Mouse (Mus musculus) liver, embryonic 16.5 days (tissue): Measurements from ENCODE around the gene Serpinb1c. TPM values are rescaled to one million over a fixed set of nuclear protein-coding genes. Genes with fewer than 3 reads are reported as not detected.
A peak's percentile ranks its signal among the peaks of the same experiment; 100 is the strongest.
"Not testable (repeated sequence)": the region's sequence is repeated elsewhere in the genome, so short reads cannot be mapped to it uniquely, and the experiment has no call there.

Source experiments
- ATAC-seq: fragments of 200-750 bp; cut with Nextera tagmentation; 2 replicates; pipeline ENCODE4 v1.8.0; 2017; ENCODE audit warnings: low read depth, mild to moderate bottlenecking, moderate number of reproducible peaks, moderate library complexity
- H3K27ac ChIP-seq: fragments of 300-500 bp; sonication (generic); 2 replicates; pipeline ENCODE4 v1.5.1; 2014; ENCODE audit warnings: mild to moderate bottlenecking, low read length
- H3K27me3 ChIP-seq: fragments of 300-500 bp; sonication (generic); 2 replicates; pipeline ENCODE4 v1.6.1; 2014; ENCODE audit warnings: low read depth, low read length, mixed read lengths; ENCODE audit not compliant: control insufficient read depth, insufficient read depth
- H3K36me3 ChIP-seq: fragments of 300-500 bp; sonication (generic); 2 replicates; pipeline ENCODE4 v1.6.1; 2014; ENCODE audit warnings: mild to moderate bottlenecking; ENCODE audit not compliant: control insufficient read depth, insufficient read depth
- H3K4me1 ChIP-seq: fragments of 300-500 bp; sonication (generic); 2 replicates; pipeline ENCODE4 v1.6.1; 2014; ENCODE audit warnings: low read depth, low read length, mixed read lengths; ENCODE audit not compliant: control insufficient read depth
- H3K4me2 ChIP-seq: fragments of 300-500 bp; sonication (generic); 2 replicates; pipeline ENCODE4 v1.6.1; 2014; ENCODE audit warnings: low read depth, low read length, mixed read lengths
- H3K4me3 ChIP-seq: fragments of 300-500 bp; sonication (generic); 2 replicates; pipeline ENCODE4 v1.5.1; 2014; ENCODE audit warnings: low read depth, mild to moderate bottlenecking, low read length
- H3K9ac ChIP-seq: fragments of 300-500 bp; sonication (generic); 2 replicates; pipeline ENCODE4 v1.6.1; 2014; ENCODE audit warnings: low read depth, low read length
- H3K9me3 ChIP-seq: fragments of 300-500 bp; sonication (generic); replicated peaks from 2 replicates; pipeline ENCODE4 v1.6.1; 2016; ENCODE audit warnings: low read length; ENCODE audit not compliant: control insufficient read depth
- WGBS: fragments of 180-500 bp; shearing (Covaris S2); extraction: QIAGEN DNeasy Blood & Tissue Kit; methylation state at CpG from one replicate; pipeline ENCODE4 v1.1.7; 2014; ENCODE audit not compliant: insufficient replicate concordance; 5-methylcytosine and 5-hydroxymethylcytosine counted together
- polyA plus RNA-seq: library from polyadenylated mRNA; unstranded; fragments of >200 nt; fragmentation: Nextera tagmentation; extraction: Ambion mirVana; gene quantifications from 2 replicates; pipeline ENCODE4 v1.2.1, GENCODE M21; 2015

Gene Serpinb1c
- polyA plus RNA-seq, 1 experiment from 2014 or later: not detected

- H3K4me3 ChIP-seq: no peak overlapping the region
- no peaks in the 10 kb centered on the region for H3K4me1 ChIP-seq
- no peaks in the 10 kb centered on the region for H3K9me3 ChIP-seq
- no peak overlapping the region for H3K9ac ChIP-seq
- H3K36me3 ChIP-seq: no peaks in the 10 kb centered on the region
- ATAC-seq: 0 out of 2 replicates have a peak, but pooled peaks have one; percentile 19
- H3K27ac ChIP-seq: no peak overlapping the region
- no peaks in the 10 kb centered on the region for H3K27me3 ChIP-seq
- no peak overlapping the region for H3K4me2 ChIP-seq
These were observed 14.9 kb upstream of the Serpinb1c start for GRCm38 (mm10) chr13:32912770-32913380.

DNA sequence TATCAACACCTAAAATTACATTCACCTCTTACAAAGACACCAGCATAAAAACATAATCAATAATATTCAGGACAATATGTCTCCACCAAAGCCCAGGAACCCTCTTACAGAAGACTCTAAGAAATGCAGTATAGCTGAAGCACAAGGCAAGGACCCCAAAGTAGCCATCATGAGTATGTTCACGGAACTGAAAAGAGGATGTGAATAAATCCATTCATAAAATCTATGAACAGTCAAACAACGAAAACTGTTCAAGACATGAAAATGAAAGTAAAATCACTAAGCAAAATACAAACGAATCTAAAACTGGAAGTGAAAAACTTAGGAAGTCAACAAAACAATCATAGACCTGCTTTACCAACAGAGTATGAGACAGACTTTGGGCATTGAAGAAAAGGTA lies 10.2 kb upstream of the Serpinb1c start:
- no peaks in the 10 kb centered on the region for H3K9me3 ChIP-seq
- H3K36me3 ChIP-seq: no peaks in the 10 kb centered on the region
- WGBS: 45% methylated on average over 3 of the region's 3 CpGs

GRCm38 (mm10) chr13:32903211-32903873 lies 5.3 kb upstream of the Serpinb1c start:
- Histone ChIP-seq H3K27me3 (no peaks in the 10 kb centered on the region), H3K9ac (no peak overlapping the region), H3K9me3 (no peaks in the 10 kb centered on the region), H3K4me1 (no peaks in the 10 kb centered on the region), H3K27ac (no peak overlapping the region), H3K4me3 (no peak overlapping the region), H3K4me2 (no peak overlapping the region), H3K36me3 (no peaks in the 10 kb centered on the region)
- 18% methylated on average over 8 of the region's 8 CpGs for WGBS
- peak; percentile 80 for ATAC-seq

More for the DNA sequence above, 10.2 kb upstream of the Serpinb1c start:
- no peaks in the 10 kb centered on the region for H3K27me3 ChIP-seq
- ATAC-seq: no peak
- no peaks in the 10 kb centered on the region for H3K4me1 ChIP-seq
- H3K27ac ChIP-seq: no peak overlapping the region
- H3K4me3 ChIP-seq: no peak overlapping the region
- H3K4me2 ChIP-seq: no peak overlapping the region
- H3K9ac ChIP-seq: no peak overlapping the region

DNA sequence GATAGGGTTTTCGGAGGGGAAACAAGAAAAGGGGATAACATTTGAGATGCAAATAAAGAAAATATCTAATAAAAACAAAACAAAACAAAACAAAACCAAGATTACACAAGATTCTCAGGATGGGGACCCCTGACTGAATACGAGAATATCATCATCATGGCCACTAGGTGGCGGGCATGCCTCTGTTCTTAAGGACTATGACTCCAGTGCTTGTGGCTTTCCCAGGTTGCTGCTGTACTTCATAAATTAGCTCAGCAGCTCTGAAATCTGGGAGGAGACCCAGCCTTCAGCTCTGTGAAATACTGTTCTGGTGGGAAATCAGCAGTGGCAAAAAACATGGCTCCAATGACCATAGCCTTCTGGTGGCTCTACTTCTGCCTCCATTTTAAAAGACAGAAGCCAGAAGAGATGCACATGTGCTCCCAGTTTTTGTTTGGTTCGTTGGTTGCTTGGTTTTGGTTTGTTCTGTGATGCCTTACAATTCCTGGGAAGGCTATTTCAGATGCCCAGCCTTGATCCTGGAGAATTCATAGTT lies 4.5 kb upstream of the Serpinb1c start:
- ATAC-seq: no peak
- H3K27me3 ChIP-seq: no peaks in the 10 kb centered on the region
- no peak overlapping the region for H3K4me2 ChIP-seq
- no peak overlapping the region for H3K27ac ChIP-seq
- H3K4me3 ChIP-seq: no peak overlapping the region
- H3K9ac ChIP-seq: no peak overlapping the region
- no peaks in the 10 kb centered on the region for H3K36me3 ChIP-seq
- no peaks in the 10 kb centered on the region for H3K4me1 ChIP-seq
- WGBS: 7% methylated on average over 4 of the region's 4 CpGs
- H3K9me3 ChIP-seq: no peaks in the 10 kb centered on the region

GRCm38 (mm10) chr13:32900639-32901038 lies 2.6 kb upstream of the Serpinb1c start:
- Histone ChIP-seq H3K27me3 (no peaks in the 10 kb centered on the region), H3K36me3 (no peaks in the 10 kb centered on the region), H3K9ac (no peak overlapping the region), H3K9me3 (no peaks in the 10 kb centered on the region), H3K4me1 (no peaks in the 10 kb centered on the region), H3K4me2 (no peak overlapping the region), H3K4me3 (no peak overlapping the region), H3K27ac (no peak overlapping the region)
- 8% methylated on average over 2 of the region's 2 CpGs for WGBS
- ATAC-seq: no peak

- not testable (repeated sequence) for H3K36me3 ChIP-seq, H3K27ac ChIP-seq, H3K4me2 ChIP-seq, H3K9me3 ChIP-seq, H3K9ac ChIP-seq, H3K4me1 ChIP-seq, ATAC-seq, H3K4me3 ChIP-seq, H3K27me3 ChIP-seq
- WGBS: 60% methylated on average over 1 of the region's 2 CpGs
These were observed 1.1 kb upstream of the Serpinb1c start for GRCm38 (mm10) chr13:32899114-32899513.

- no peaks in the 10 kb centered on the region for H3K27me3 ChIP-seq
- no peak overlapping the region for H3K27ac ChIP-seq
- H3K4me1 ChIP-seq: no peaks in the 10 kb centered on the region
- 45% methylated on average over 4 of the region's 4 CpGs for WGBS
- H3K4me2 ChIP-seq: no peak overlapping the region
- H3K36me3 ChIP-seq: no peaks in the 10 kb centered on the region
- H3K9me3 ChIP-seq: no peaks in the 10 kb centered on the region
- H3K9ac ChIP-seq: no peak overlapping the region
- no peak overlapping the region for H3K4me3 ChIP-seq
- ATAC-seq: no peak
These were observed 1.1 kb downstream of the Serpinb1c start for GRCm38 (mm10) chr13:32896931-32897330.

- H3K27me3 ChIP-seq: no peaks in the 10 kb centered on the region
- no peaks in the 10 kb centered on the region for H3K4me1 ChIP-seq
- ATAC-seq: no peak
- no peaks in the 10 kb centered on the region for H3K36me3 ChIP-seq
- H3K4me2 ChIP-seq: no peak overlapping the region
- H3K27ac ChIP-seq: no peak overlapping the region
- H3K9ac ChIP-seq: no peak overlapping the region
- H3K4me3 ChIP-seq: no peak overlapping the region
- H3K9me3 ChIP-seq: no peaks in the 10 kb centered on the region
These were observed 13.3 kb downstream of the Serpinb1c start for GRCm38 (mm10) chr13:32884755-32885154.

GRCm38 (mm10) chr13:32873862-32874261 lies 24.1 kb downstream of the Serpinb1c start:
- ATAC-seq: no peak
- H3K4me3 ChIP-seq: no peak overlapping the region
- no peak overlapping the region for H3K9ac ChIP-seq
- no peaks in the 10 kb centered on the region for H3K4me1 ChIP-seq
- no peaks in the 10 kb centered on the region for H3K9me3 ChIP-seq
- H3K27me3 ChIP-seq: no peaks in the 10 kb centered on the region
- 35% methylated on average over 1 of the region's 1 CpGs for WGBS
- H3K27ac ChIP-seq: no peak overlapping the region
- H3K4me2 ChIP-seq: no peak overlapping the region
- H3K36me3 ChIP-seq: no peaks in the 10 kb centered on the region
